Mouse (Mus musculus) liver, embryonic 14.5 days (tissue): ENCODE results near the gene Sarnp. TPM values are rescaled to one million over a fixed set of nuclear protein-coding genes. Genes with fewer than 3 reads are reported as not detected.

Experiments
- ATAC-seq: fragments of 200-750 bp; cut with Nextera tagmentation; 2 replicates; pipeline ENCODE4 v1.8.0; 2017; ENCODE audit warnings: moderate number of reproducible peaks, mild to moderate bottlenecking, moderate library complexity; ENCODE audit not compliant: insufficient read depth
- DNase-seq, 3 experiments: peaks; one replicate each; pipeline ENCODE4 v3.0.0-alpha.2; 2012 to 2013; ENCODE audit warnings: low read depth in 3 of 3, low spot score in 3 of 3
- H3K27ac ChIP-seq: fragments of 300-500 bp; sonication (generic); 2 replicates; pipeline ENCODE4 v1.5.1; 2014; ENCODE audit warnings: moderate library complexity, mild to moderate bottlenecking, control low read depth, inconsistent platforms
- H3K27me3 ChIP-seq: fragments of 300-500 bp; sonication (generic); 2 replicates; pipeline ENCODE4 v1.6.1; 2014; ENCODE audit warnings: mild to moderate bottlenecking, low read length, moderate library complexity; ENCODE audit not compliant: control insufficient read depth, insufficient read depth
- H3K36me3 ChIP-seq: fragments of 300-500 bp; sonication (generic); replicated peaks from 2 replicates; pipeline ENCODE4 v1.6.1; 2014; ENCODE audit warnings: low read depth; ENCODE audit not compliant: control insufficient read depth, insufficient read depth
- H3K4me1 ChIP-seq, 2 experiments: fragments of 200-500 bp in 1 of 2; fragments of 300-500 bp in 1 of 2; sonication (generic) in 1 of 2; replicated peaks; 2 replicates each; pipeline ENCODE4 v1.6.1; 2012 to 2014; ENCODE audit warnings: antibody characterized with exemption in 1 of 2, inconsistent platforms in 1 of 2, low read length in 1 of 2; ENCODE audit not compliant: control insufficient read depth in 2 of 2, insufficient read depth in 2 of 2
- H3K4me2 ChIP-seq: fragments of 300-500 bp; sonication (generic); 2 replicates; pipeline ENCODE4 v1.6.1; 2014; ENCODE audit warnings: low read depth, mild to moderate bottlenecking, control low read depth, moderate library complexity
- H3K4me3 ChIP-seq, 2 experiments: fragments of 200-500 bp in 1 of 2; fragments of 300-500 bp in 1 of 2; sonication (generic) in 1 of 2; 2 replicates each; pipeline ENCODE4 v1.5.1; 2012 to 2014; ENCODE audit warnings: low read depth in 2 of 2, low read length in 2 of 2, mild to moderate bottlenecking in 2 of 2, control low read depth in 1 of 2, inconsistent platforms in 1 of 2, moderate library complexity in 1 of 2; ENCODE audit not compliant: insufficient read depth in 1 of 2
- H3K9ac ChIP-seq: fragments of 300-500 bp; sonication (generic); replicated peaks from 2 replicates; pipeline ENCODE4 v1.6.1; 2014; ENCODE audit warnings: mild to moderate bottlenecking, control low read depth, moderate library complexity
- H3K9me3 ChIP-seq: fragments of 300-500 bp; sonication (generic); 2 replicates; pipeline ENCODE4 v1.6.1; 2016; ENCODE audit warnings: low read length, mixed read lengths; ENCODE audit not compliant: control insufficient read depth
- CTCF ChIP-seq: IDR thresholded peaks from 2 replicates; pipeline ENCODE4 v1.5.1; 2016; ENCODE audit warnings: antibody characterized with exemption, low read depth, control low read depth
- EP300 ChIP-seq: IDR thresholded peaks from 2 replicates; pipeline ENCODE4 v1.6.1; 2016; ENCODE audit warnings: antibody characterized with exemption, low read depth
- WGBS: fragments of 180-500 bp; shearing (Covaris S2); extraction: QIAGEN DNeasy Blood & Tissue Kit; methylation state at CpG from one replicate; pipeline ENCODE4 v1.1.7; 2014; ENCODE audit not compliant: insufficient replicate concordance; 5-methylcytosine and 5-hydroxymethylcytosine counted together
- polyA plus RNA-seq, 2 experiments: library from polyadenylated mRNA; depleted of rRNA in 1 of 2; stranded (reverse) in 1 of 2; unstranded in 1 of 2; fragments of >200 nt; fragmentation: Nextera tagmentation in 1 of 2; extraction: Ambion mirVana in 1 of 2; gene quantifications; 2 replicates each; pipeline versions ENCODE4 v1.2.1 to v1.2.3; 2012 to 2014

Sarnp gene
- polyA plus RNA-seq, 2 experiments, result 61.2 to 122 TPM

DNA sequence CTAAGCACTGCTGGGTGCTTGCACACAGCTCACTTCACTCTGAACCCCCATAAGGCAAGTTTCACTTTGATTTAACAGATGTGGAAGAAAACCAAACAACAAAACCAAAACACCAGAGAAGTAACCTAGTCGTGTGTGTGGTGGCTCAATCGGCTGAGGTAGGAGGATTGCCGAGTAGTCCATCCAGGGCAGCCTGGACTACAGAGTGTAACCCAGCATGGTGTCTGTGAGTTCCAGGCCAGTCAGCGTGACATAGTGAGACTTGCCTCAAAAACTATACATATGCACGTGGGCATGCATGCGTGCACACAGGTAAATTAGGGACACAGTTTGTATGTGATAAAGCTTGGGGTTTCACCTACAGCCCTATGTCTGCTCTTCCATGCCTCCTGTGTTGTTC is 100.3 kb downstream of the Sarnp start:
- no peak overlapping the region for H3K27ac ChIP-seq
- peaks cover 3 to 7% of the 10 kb centered on the region in 2 experiments; a peak in 2 of 4 replicates for H3K4me1 ChIP-seq
- H3K27me3 ChIP-seq, result no peaks in the 10 kb centered on the region
- DNase-seq, result no peak
- no peaks in the 10 kb centered on the region for H3K36me3 ChIP-seq
- no peak for TF ChIP-seq CTCF
- no peak for TF ChIP-seq EP300
- no peak for ATAC-seq
- no peak overlapping the region for H3K4me3 ChIP-seq
- H3K9ac ChIP-seq, result no peak overlapping the region
- 71% methylated on average over 6 of the region's 6 CpGs for WGBS
- H3K9me3 ChIP-seq, result no peaks in the 10 kb centered on the region
- H3K4me2 ChIP-seq, result no peak overlapping the region

DNA sequence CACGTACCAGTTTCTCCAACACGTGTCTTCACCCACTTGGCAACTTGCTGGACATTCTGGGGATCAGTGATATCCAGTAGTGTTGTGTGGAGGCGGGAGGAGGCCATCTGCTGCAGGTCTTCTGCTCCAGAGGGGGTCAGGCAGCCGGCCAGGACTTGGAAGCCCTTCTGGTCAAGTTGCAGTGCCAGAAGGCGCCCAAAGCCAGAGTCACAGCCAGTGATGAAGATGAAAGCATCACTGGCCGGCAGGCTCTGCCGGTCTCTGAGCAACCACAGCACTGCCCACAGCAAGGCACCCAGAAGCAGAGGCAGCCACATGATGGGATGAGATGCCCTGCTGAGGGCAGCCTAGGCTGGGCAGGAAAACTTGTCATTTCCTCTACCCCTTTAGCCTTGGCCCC is 101.1 kb downstream of the Sarnp start:
- TF ChIP-seq EP300 (no peak), CTCF (no peak)
- WGBS, result 63% methylated on average over 7 of the region's 7 CpGs
- Histone ChIP-seq H3K4me2 (peak overlapping the region; percentile 23; the same call in 1 of the 2 replicates), H3K36me3 (no peaks in the 10 kb centered on the region), H3K4me1 (peaks cover 7 to 11% of the 10 kb centered on the region in 2 experiments; a peak in 2 of 4 replicates), H3K9me3 (no peaks in the 10 kb centered on the region), H3K4me3 (no peak overlapping the region), H3K9ac (no peak overlapping the region), H3K27ac (no peak overlapping the region), H3K27me3 (no peaks in the 10 kb centered on the region)
- ATAC-seq (no peak), DNase-seq (no peak)

DNA sequence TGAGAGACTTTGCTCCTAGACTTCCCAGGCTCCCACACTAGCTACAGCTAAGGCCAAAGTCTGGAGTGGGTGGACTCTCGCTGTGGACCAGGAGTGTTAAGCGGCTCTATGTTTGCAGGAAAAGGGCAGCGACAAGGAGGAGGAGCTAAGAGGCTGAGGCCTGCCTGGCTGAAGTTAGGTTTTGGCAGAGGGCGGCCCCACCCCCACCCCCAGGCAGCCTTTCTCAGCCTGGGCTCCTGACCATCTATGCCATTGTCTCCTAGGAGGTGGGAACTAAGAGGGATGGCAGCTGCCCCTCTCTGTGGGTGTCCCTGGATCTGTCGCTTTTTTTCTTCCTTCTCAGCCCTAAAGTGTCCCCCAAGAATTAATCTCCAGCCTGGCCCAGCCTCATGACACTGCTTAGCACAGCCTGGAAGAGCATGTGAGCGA is 102.1 kb downstream of the Sarnp start:
- DNase-seq (peak; percentile 16 to 36 (median 24)), ATAC-seq (no peak)
- Histone ChIP-seq H3K4me2 (no peak overlapping the region), H3K9ac (no peak overlapping the region), H3K36me3 (no peaks in the 10 kb centered on the region), H3K4me1 (peaks cover 12 to 17% of the 10 kb centered on the region in 2 experiments), H3K27ac (no peak overlapping the region), H3K4me3 (no peak overlapping the region), H3K9me3 (no peaks in the 10 kb centered on the region), H3K27me3 (no peaks in the 10 kb centered on the region)
- TF ChIP-seq CTCF (no peak), EP300 (no peak)
- 48% methylated on average over 6 of the region's 6 CpGs for WGBS

DNA sequence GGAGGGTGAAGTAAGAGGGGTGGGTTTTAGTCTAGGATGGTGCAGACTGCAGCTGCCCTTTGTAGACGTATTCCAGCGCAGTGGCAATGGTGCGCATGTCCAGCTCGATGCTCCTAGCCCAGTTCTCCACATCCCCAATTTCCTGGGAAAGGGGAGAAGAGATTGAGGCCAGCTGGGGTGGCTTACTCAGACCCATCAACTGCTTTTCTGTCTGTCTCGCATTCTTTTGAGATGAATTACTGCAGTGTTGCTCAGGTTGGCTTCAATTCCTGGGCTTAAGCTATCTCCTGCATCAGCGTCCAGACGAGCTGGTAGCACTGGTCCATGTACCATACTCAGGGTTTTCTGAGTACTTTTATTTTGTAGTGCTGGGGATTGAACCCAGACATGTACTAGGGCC is 102.8 kb downstream of the Sarnp start:
- no peak overlapping the region for H3K4me3 ChIP-seq
- TF ChIP-seq EP300, result no peak
- no peak for TF ChIP-seq CTCF
- no peak for ATAC-seq
- no peaks in the 10 kb centered on the region for H3K36me3 ChIP-seq
- no peaks in the 10 kb centered on the region for H3K27me3 ChIP-seq
- no peak overlapping the region for H3K27ac ChIP-seq
- no peak for DNase-seq
- H3K4me1 ChIP-seq, result peaks cover 12 to 17% of the 10 kb centered on the region in 2 experiments
- H3K9me3 ChIP-seq, result no peaks in the 10 kb centered on the region
- no peak overlapping the region for H3K4me2 ChIP-seq
- WGBS, result 69% methylated on average over 7 of the region's 7 CpGs
- no peak overlapping the region for H3K9ac ChIP-seq

DNA sequence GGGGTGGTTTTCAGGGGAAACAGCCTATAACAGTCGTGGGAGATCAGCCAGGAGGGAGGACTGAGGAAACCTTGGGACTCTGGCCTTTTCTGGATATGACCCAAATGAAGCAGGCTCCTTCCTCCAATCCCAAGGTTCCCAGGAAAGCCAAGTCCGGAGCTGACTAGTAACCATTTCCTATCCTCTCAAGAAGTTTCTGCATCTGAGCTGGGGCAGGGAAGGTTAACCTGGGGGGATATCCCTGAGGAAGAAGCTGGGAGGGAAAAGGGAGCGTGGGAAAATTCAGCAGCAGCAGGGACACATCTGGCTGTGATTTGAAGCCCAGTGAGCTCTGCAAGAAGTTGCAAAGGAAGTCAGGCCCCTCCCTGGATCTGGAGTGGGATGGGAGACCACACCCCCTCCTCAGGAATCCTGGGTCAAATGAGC is 103.6 kb downstream of the Sarnp start:
- no peak for DNase-seq
- H3K4me2 ChIP-seq, result no peak overlapping the region
- no peaks in the 10 kb centered on the region for H3K36me3 ChIP-seq
- H3K4me3 ChIP-seq, result no peak overlapping the region
- no peaks in the 10 kb centered on the region for H3K27me3 ChIP-seq
- no peak overlapping the region for H3K9ac ChIP-seq
- no peaks in the 10 kb centered on the region for H3K9me3 ChIP-seq
- no peak for TF ChIP-seq EP300
- H3K4me1 ChIP-seq, result peaks cover 12 to 17% of the 10 kb centered on the region in 2 experiments
- ATAC-seq, result no peak
- WGBS, result 56% methylated on average over 3 of the region's 3 CpGs
- no peak overlapping the region for H3K27ac ChIP-seq
